Mouse (Mus musculus) kidney, postnatal 25 days (tissue): ENCODE measurements around the gene Cdc42bpb.

Source experiments
- DNase-seq, 2 experiments: peaks; one replicate each; pipeline ENCODE4 v3.0.0; 2021; ENCODE audit warnings: mixed read lengths in 2 of 2

Gene Cdc42bpb

DNA sequence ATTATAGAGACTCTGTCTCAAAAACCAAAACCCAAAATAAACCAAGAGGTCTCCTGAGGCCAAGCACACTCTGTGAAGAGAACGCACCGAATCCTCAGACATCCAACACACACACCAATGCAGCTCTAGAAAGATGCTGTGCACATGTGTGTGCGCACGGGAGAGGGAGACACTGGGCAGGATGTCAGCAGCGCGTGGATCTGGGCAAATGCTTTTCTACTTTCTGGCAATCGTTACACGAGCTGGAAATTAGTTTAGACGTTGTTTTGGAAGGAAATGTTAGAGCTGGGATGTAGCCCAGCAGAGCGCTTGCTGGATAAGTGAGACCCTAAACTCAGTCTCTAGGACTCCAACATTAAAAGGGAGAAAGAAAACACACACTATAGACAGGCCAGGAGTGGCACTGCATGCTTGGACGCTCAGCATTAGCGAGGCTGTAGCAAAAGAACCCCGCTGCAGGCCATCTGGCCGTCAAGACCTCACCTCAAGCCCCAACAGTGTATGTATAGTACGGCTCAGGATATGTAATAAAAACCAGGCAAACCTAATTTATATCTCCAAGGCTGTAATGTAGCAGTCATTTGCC is 44.4 kb downstream of the Cdc42bpb start:
- no peak for DNase-seq

- DNase-seq, result no peak
These were observed 45.1 kb downstream of the Cdc42bpb start for GRCm38 (mm10) chr12:111332443-111332842.

GRCm38 (mm10) chr12:111331573-111331972 is 45.9 kb downstream of the Cdc42bpb start:
- no peak for DNase-seq

DNA sequence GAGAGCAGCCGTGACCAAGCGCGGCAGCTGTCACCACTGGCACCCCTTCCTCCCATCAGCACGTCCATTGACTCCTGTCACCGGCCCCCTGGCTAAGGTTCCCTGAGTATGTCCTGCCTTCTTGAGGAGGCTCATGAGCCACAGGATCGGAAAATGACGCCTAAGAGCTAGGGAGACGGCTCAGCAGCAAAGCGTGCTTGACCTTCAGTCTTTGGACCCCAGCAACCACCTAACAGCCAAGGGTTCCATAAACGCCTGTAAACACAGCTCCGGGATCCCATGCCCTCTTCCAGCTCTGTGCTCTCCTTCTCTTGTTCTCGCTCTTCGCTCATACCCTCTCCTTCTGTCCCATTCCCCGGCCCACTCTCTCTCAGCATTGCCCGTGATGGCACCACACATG is 48.2 kb downstream of the Cdc42bpb start:
- peak; percentile 45 to 75 for DNase-seq

DNA sequence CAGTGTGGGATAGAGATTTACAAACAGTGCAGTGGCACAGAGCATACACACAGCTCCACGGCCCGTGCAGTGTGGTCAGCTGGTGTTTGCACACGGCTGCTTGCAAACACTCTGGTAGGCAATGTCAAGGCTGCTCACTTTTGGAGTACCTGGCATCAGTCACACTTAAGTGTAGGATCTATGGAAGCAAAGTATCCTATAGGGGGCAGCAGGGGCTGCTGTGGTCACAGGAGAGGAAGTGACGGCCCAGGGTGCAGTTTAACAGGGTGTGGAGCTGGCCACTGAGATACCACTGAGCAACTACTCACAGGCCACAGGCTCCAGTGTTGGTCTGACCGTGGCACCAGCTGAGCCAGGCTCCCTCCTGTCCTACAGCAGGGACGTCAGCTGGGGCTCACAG is 49.2 kb downstream of the Cdc42bpb start:
- no peak for DNase-seq

GRCm38 (mm10) chr12:111325744-111326424 is 51.6 kb downstream of the Cdc42bpb start:
- no peak for DNase-seq

- no peak for DNase-seq
These were observed 52.6 kb downstream of the Cdc42bpb start for GRCm38 (mm10) chr12:111324949-111325348.

DNA sequence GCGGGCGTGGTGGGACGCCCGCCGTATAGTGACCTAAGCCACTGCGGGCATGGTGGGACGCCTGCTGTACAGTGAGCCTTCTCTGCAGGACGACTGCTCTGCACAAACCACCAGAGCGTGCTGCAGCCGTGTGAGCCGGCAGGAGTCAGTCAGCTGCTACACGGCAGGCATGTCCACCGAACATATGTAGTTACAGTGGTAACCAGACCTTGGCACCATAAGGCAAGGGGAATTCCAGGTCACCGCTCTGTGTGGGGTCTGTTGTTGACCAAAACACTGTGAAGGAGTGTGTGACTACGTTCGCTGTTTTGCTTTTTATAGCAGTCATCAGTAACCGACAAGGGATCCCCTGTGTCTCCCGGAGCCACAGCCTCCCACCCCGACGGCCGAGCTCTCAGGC is 53.0 kb downstream of the Cdc42bpb start:
- no peak for DNase-seq

- DNase-seq, result no peak
These were observed 54.1 kb downstream of the Cdc42bpb start for GRCm38 (mm10) chr12:111323423-111323822.

DNA sequence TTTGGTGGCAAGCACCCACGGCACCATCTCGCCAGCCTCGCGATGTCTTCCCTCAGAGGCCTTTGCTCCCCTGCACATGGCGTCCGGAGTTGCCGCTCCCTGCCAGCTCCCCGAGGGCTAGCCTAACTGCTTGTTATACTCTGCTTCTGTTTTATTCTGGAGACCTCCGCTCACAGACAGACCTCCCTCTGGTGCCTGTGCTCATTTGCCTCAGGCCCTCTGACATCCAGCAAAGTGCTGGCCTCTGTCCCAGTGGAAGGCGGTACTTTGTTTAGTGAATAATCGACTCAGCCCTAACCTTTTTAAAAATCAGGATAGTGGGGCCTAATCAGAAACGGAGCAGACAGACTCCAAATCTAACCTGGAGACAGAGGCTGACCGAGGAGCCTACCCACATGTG is 55.7 kb downstream of the Cdc42bpb start:
- DNase-seq, result no peak

- DNase-seq, result no peak
These were observed 57.0 kb downstream of the Cdc42bpb start for GRCm38 (mm10) chr12:111320549-111320948.

DNA sequence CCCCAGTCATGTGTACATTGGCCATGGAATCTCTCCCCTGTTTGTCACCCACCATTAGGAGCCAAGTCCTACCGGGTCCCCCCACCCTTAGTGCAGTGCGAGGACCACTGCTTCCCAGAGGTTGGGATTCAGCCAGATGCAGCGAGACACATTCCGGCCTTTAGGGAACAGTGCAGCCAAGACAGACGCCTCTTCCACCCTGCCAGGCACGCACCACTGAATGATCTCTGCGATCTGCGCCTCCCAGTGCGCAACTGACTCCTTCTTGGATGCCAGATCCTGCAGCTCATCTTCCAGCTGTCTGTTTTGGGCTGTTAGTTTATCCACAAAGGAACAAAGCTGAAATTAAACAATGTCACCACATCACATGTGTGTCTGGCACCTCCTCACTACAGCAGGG is 59.8 kb downstream of the Cdc42bpb start:
- no peak for DNase-seq

GRCm38 (mm10) chr12:111314273-111314672 is 63.2 kb downstream of the Cdc42bpb start:
- no peak for DNase-seq

DNA sequence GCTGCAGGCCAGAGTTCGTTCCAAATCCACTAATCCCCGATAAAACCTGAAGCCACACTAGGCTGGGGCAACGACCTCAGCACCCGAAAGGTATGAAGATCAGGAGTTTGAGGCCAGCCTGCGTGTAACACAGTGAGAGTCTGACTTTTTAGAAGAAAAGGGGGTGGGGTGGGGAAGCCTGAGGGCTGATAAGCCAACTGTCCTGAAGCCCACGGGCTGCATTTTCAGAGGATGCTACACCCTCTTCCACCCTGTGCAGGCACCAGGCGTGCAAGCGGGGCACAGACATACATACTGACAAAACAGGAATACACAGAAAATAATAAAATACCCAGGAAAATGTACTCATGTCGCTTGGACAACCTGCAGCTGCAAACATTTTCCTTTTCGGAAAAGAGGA is 65.7 kb downstream of the Cdc42bpb start:
- no peak for DNase-seq

- DNase-seq, result no peak
These were observed 67.6 kb downstream of the Cdc42bpb start for GRCm38 (mm10) chr12:111309931-111310330.

- no peak for DNase-seq
These were observed 68.3 kb downstream of the Cdc42bpb start for GRCm38 (mm10) chr12:111309256-111309655.

- DNase-seq, result no peak
These were observed 70.7 kb downstream of the Cdc42bpb start for GRCm38 (mm10) chr12:111306821-111307220.

DNA sequence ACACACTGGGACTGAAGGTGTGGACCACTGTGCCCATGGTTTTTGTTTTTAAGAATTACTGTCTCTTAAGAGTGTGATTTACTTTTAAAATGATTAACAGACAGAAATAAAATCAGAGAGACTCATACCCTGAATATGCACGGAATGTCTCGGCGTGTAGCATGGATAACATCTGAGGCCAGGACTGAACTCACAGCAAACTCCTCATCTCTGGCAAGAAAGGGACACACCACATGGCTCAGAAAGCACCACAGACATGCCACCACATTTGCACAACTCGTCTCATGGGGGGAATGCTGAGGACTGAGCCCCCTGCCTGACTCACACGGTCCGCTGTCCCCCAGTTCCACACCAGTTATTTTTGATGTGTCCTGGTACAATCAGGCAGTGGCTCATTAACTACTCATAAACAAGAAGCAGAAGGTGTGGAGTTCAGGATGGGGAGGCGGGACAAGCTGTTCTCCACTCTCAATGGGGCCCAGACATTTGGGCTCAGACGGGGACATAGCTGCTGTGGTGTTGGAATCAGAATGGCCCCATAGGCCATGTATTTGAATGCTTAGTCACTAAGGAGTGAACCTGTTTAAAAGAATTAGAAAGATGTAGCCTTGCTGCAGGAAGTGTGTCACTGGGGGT is 73.7 kb downstream of the Cdc42bpb start:
- no peak for DNase-seq

- no peak for DNase-seq
These were observed 75.5 kb downstream of the Cdc42bpb start for GRCm38 (mm10) chr12:111302018-111302345.

- peak in 1 of 2 experiments; percentile 26 for DNase-seq
These were observed 76.0 kb downstream of the Cdc42bpb start for GRCm38 (mm10) chr12:111301322-111302017.

DNA sequence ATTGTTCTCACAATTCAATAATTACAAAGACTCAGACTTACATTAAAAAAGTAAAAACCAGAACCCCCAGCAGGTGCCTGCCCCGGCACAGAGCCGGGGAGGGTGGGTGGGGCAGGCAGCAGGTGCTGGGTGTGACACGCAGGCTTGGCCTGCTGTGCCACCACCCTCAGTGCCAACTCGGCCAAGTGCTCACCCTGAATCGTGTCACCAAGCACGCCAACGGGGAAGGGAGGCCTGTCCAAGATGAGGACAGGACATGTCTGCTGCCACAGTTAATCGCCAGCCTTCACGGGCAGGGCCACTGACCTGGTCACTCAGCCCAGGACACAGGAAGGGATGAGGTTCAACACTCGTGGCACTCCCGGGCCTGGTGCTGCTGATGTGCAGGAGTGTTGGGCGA is 84.5 kb downstream of the Cdc42bpb start:
- peak in 1 of 2 experiments; percentile 33 for DNase-seq

DNA sequence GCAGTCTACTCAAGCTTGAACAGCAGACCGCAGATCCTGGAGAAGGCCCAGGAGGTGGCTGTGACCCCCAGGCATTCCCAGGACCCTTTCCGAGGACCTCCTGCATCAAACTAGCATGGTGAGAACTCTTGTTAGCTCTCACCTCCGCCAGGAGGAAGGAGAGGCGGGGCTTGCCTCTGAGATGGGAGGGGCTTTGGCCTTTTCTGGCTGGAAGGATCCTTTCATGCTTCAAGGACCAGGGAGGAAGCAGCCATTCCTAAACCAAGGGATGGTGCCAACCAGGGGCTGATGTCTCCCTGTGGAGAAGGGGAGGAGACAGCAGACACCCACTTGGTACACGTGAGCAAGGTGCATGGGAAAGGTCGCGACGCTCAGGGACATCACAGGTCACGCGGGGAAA is 93.0 kb downstream of the Cdc42bpb start:
- no peak for DNase-seq

DNA sequence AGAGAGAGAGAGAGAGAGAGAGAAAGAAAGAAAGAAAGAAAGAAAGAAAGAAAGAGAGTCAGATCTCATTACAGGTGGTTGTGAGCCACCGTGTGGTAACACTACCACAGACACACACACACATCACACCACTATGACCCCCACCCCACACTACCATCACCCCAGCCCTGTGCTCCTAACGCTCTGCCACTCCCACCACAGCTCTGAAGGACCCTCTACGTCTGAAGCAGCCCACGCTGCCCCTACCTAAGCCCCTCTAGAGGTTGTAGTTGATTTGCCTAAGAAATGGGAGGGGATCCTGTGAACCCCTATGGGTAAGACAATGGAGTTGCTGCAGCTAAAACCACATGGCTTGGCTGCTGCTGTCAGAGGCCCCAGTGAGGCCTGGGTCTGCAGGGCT is 93.9 kb downstream of the Cdc42bpb start:
- DNase-seq, result no peak

GRCm38 (mm10) chr12:111276371-111276770 is 101.1 kb downstream of the Cdc42bpb start:
- peak in 1 of 2 experiments; percentile 74 for DNase-seq
